Mouse (Mus musculus): ENCODE data around the gene Ahcyl1.

- TF ChIP-seq CTCF (IDR thresholded peaks at IDR 0.05; ENCODE audit: insufficient read depth, low read length): no peak
- no peak for TF ChIP-seq POLR2A (IDR thresholded peaks at IDR 0.05; ENCODE audit: borderline replicate concordance, extremely low read depth, low read depth, low read length)
Observed at GRCm38 (mm10) chr3:107686276-107686977, 9.9 kb downstream of the Ahcyl1 start.
